Mouse (Mus musculus): Measurements from ENCODE around the gene Erp44. TPM values are rescaled to one million over a fixed set of nuclear protein-coding genes. Genes with fewer than 3 reads are reported as not detected.

The Erp44 gene
- polyA plus RNA-seq (2015; fragmentation: Illumina TruSeq; extraction: RNeasy Lipid Tissue Mini Kit (QIAGEN cat#74804); ENCODE audit: insufficient read depth, low read depth, low replicate concordance): 21.7 TPM

DNA sequence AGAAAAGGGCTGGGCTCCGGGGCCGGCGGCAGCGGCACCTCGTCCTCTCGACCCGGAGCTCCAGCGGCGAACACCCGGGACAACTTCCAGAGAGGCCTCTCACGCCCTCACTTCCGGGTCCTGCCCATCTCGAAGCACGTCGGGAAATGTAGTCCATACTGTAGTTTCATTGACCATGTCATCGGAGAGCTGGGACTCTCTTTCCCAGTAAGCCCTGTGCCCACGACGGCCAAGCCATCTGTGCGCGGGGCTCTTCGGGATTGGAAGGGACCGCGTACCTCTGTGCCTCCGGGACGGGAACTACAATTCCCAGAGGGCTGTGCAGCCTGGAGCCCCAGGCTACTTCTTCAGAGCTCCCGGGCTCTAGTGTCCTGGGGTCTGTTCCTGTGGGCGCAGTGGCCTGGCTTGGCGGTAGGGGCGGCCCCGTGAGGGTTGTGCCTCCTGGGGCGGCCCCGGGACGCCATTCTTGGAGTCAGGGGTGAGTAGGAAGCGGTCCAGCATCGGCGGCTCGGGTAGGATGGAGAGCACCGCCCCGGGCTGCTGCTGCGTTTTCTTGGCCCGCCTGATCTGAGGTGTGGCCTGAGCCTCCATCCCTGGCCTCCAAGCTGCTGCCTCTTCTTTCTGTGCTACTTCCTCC lies at the start of gene Erp44, which contains the start of gene Invs:
TSS of gene Erp44 (minus strand) at position 61 of the 637 bp plus-strand sequence.
TSS of gene Invs (plus strand) at position 263 of the 637 bp plus-strand sequence.

Other genes with a start within 250 kb of the Erp44 start
- gene Nr4a3, start 234.4 kb downstream of the Erp44 start, polyA plus RNA-seq (2015; fragmentation: Illumina TruSeq; extraction: RNeasy Lipid Tissue Mini Kit (QIAGEN cat#74804); ENCODE audit: insufficient read depth, low read depth, low replicate concordance): 0.46 TPM
- gene Stx17, start 154.6 kb downstream of the Erp44 start, polyA plus RNA-seq (2015; fragmentation: Illumina TruSeq; extraction: RNeasy Lipid Tissue Mini Kit (QIAGEN cat#74804); ENCODE audit: insufficient read depth, low read depth, low replicate concordance): 3.2 TPM
- gene Invs, start 202 bp upstream of the Erp44 start, polyA plus RNA-seq (2015; fragmentation: Illumina TruSeq; extraction: RNeasy Lipid Tissue Mini Kit (QIAGEN cat#74804); ENCODE audit: insufficient read depth, low read depth, low replicate concordance): 2.0 TPM
- gene Tex10, start 193.9 kb upstream of the Erp44 start, polyA plus RNA-seq (2015; fragmentation: Illumina TruSeq; extraction: RNeasy Lipid Tissue Mini Kit (QIAGEN cat#74804); ENCODE audit: insufficient read depth, low read depth, low replicate concordance): 4.5 TPM

All from pancreas, adult 10 weeks (tissue).